Mouse (Mus musculus) myocyte (in vitro differentiated cells): ENCODE data around the gene 5430402E10Rik. TPM values are rescaled to one million over a fixed set of nuclear protein-coding genes. Genes with fewer than 3 reads are reported as not detected.
"Not testable (repeated sequence)": the region's sequence is repeated elsewhere in the genome, so short reads cannot be mapped to it uniquely, and the experiment has no call there.

Experiments
- H3K27me3 ChIP-seq: one replicate; pipeline ENCODE4 v1.6.1; 2011; ENCODE audit not compliant: control insufficient read depth, insufficient read depth, insufficient read length
- H3K36me3 ChIP-seq: one replicate; pipeline ENCODE4 v1.6.1; 2011; ENCODE audit not compliant: control insufficient read depth, insufficient read depth
- H3K4me2 ChIP-seq: one replicate; pipeline ENCODE4 v1.6.1; 2011; ENCODE audit warnings: low read depth, control low read depth
- H3K4me3 ChIP-seq: one replicate; pipeline ENCODE4 v1.5.1; 2011; ENCODE audit warnings: mild to moderate bottlenecking, control low read depth, moderate library complexity
- H3K79me2 ChIP-seq: one replicate; pipeline ENCODE4 v1.6.1; 2011; ENCODE audit not compliant: control insufficient read depth, insufficient read depth
- H3ac ChIP-seq: one replicate; pipeline ENCODE4 v1.6.1; 2011; ENCODE audit not compliant: control insufficient read depth, insufficient read length
- polyA plus RNA-seq: library from polyadenylated mRNA; unstranded; fragments of >200 nt; fragmentation: generic; extraction: Trizol; gene quantifications from one replicate; pipeline ENCODE4 v1.2.1, GENCODE M21; 2012; ENCODE audit warnings: missing spikeins

Gene 5430402E10Rik
- not detected for polyA plus RNA-seq

GRCm38 (mm10) chrX:77924962-77925361 is at the start of gene 5430402E10Rik:
Gene 5430402E10Rik (minus strand): TSS chrX:77925062.
- not testable (repeated sequence) for H3K79me2 ChIP-seq, H3K4me2 ChIP-seq, H3K27me3 ChIP-seq, H3K4me3 ChIP-seq, H3K36me3 ChIP-seq, H3ac ChIP-seq

DNA sequence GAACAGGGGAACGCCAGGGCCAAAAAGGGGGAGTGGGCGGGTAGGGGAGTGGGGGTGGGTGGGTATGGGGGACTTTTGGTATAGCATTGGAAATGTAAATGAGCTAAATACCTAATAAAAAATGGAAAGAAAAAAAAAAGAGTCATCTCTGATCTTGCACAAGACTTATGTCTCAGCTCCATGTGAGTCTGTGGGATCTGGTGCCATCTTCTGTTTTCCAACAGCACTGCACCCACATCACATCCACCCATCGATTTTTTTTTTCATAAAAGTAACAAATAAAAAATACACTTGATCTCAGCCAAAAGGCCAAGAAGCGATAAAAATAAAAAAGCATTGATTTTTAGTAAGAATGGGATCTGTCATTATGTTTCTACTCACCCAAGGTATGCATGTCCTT is 44.8 kb downstream of the 5430402E10Rik start:
- not testable (repeated sequence) for H3K79me2 ChIP-seq, H3K36me3 ChIP-seq, H3K27me3 ChIP-seq, H3K4me2 ChIP-seq, H3K4me3 ChIP-seq, H3ac ChIP-seq

Other genes with a start within 250 kb of the 5430402E10Rik start
- 11.6 TPM for gene Prkx, start 128.8 kb downstream of the 5430402E10Rik start, polyA plus RNA-seq
- not detected for gene Pbsn, start 71.4 kb downstream of the 5430402E10Rik start, polyA plus RNA-seq
- gene Gm14744, start 60.3 kb downstream of the 5430402E10Rik start, polyA plus RNA-seq, result not detected
- not detected for gene Obp1a, start 166.3 kb upstream of the 5430402E10Rik start, polyA plus RNA-seq
- gene Gm5938, start 200.4 kb upstream of the 5430402E10Rik start, polyA plus RNA-seq, result not detected